Mouse (Mus musculus): ENCODE data around the gene Cyp2j12.
"Not testable (repeated sequence)": the region's sequence is repeated elsewhere in the genome, so short reads cannot be mapped to it uniquely, and the experiment has no call there.

DNA sequence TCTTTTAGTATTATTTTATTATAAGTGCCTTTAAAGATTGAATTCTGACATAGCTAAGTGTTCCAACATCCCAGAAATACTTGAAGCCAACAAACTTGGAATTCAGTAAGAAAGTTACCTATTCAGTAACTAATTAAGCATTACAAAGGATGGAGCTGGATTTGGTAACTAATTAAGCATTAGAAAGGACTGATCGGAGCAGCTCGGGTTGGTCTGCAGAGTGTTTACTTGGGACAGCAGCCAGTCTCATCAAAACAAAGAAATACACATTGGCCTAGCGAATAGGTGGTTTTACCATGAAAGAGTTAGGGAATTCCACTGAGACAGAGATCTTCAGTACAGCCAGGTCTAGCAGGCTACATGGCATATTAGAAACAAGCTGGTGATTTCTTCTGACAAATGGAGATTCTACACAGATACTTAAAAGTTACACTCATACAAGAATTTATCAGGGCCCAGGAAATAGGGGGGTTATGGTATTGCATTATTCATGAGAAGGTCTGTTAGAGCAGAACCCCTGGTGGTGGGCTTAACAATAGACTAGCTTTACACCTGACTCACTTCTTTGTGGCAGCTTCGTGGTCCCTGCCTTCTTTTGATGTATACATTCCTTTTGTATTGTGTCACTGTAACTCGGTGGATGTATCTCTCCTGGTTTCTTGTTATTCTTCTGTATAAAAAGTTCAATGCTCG lies 51.5 kb downstream of the Cyp2j12 start:
- TF ChIP-seq EP300, CTCF (IDR thresholded peaks at IDR 0.05): not testable (repeated sequence)

All from lung, postnatal 0 days (tissue).